Mouse (Mus musculus) testis, adult 2 months (tissue): ENCODE measurements around the gene Gnao1.

Experiments used
- CTCF ChIP-seq: fragments of 200-500 bp; IDR thresholded peaks from 2 replicates; pipeline ENCODE4 v1.5.1; 2012; ENCODE audit warnings: low read depth, mild to moderate bottlenecking, inconsistent platforms, low read length, moderate library complexity; ENCODE audit not compliant: control insufficient read depth, insufficient read depth, insufficient replicate concordance
- POLR2A ChIP-seq: fragments of 200-500 bp; IDR thresholded peaks from 2 replicates; pipeline ENCODE4 v1.6.1; 2012; ENCODE audit warnings: low read depth, mild to moderate bottlenecking, inconsistent platforms, low read length, moderate library complexity; ENCODE audit not compliant: control insufficient read depth

GRCm38 (mm10) chr8:93878396-93878795, 68.6 kb downstream of the Gnao1 start:
- TF ChIP-seq CTCF = no peak
- no peak for TF ChIP-seq POLR2A
